Mouse (Mus musculus): Measurements from ENCODE around the gene Cib1. TPM values are rescaled to one million over a fixed set of nuclear protein-coding genes. Genes with fewer than 3 reads are reported as not detected.

The Cib1 gene
- polyA plus RNA-seq, 1 experiment from 2014 or later, result 114 TPM

DNA sequence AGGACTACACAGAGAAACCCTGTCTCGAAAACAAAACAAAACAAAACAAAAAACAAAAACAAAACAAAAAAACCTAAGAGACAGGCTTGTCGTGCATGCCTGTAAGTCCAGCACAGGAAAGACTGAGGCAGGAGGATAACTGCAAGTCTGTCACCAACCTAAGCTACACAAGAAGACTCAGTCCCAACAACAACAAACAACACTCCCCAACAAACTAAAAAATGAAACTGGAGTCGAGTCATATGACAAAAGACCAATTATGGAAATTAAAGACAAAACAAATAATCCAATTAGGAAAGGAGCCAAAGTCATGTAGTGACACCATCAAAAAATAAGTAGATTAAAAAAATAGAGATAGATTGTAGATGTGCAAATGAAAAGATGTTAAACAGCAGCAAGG, 52.4 kb downstream of the Cib1 start:
- Histone ChIP-seq H3K27me3 (replicated peaks; ENCODE audit: control insufficient read depth, insufficient read depth, low read length) (no peaks in the 10 kb centered on the region), H3K9ac (ENCODE audit: low read depth, low read length) (no peak overlapping the region), H3K4me1 (replicated peaks; ENCODE audit: control insufficient read depth, insufficient read depth, low read length) (peaks cover 15% of the 10 kb centered on the region), H3K27ac (ENCODE audit: low read depth, low read length) (no peak overlapping the region), H3K4me2 (no peak overlapping the region), H3K9me3 (ENCODE audit: control insufficient read depth, low read length) (no peaks in the 10 kb centered on the region), H3K36me3 (ENCODE audit: control insufficient read depth, insufficient read depth, low read length) (no peaks in the 10 kb centered on the region), H3K4me3 (ENCODE audit: low read depth, low read length) (no peak overlapping the region)
- WGBS, result 68% methylated on average over 3 of the region's 3 CpGs
- no peak for DNase-seq (ENCODE audit: low spot score)
- ATAC-seq (replicated peaks; ENCODE audit: low FRiP score), result no peak

DNA sequence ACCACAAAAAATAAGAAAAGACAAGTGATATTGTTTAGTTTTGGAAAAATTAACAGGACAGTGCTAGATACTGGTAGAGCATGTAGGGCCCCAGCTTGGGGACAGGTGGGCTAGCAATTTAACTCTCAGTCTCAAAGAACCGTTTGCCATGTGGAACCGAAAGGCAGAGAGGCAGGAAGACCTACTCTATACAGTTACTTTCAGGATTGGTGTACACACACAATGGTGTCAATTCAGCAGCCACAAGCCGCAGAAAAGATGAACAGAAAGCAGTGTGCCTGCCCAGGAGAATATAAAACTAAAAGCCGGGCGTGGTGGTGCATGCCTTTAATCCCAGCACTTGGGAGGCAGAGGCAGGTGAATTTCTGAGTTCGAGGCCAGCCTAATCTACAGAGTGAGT, 52.8 kb downstream of the Cib1 start:
- ATAC-seq (replicated peaks; ENCODE audit: low FRiP score) (no peak), DNase-seq (ENCODE audit: low spot score) (no peak)
- Histone ChIP-seq H3K4me2 (no peak overlapping the region), H3K9me3 (ENCODE audit: control insufficient read depth, low read length) (no peaks in the 10 kb centered on the region), H3K36me3 (ENCODE audit: control insufficient read depth, insufficient read depth, low read length) (no peaks in the 10 kb centered on the region), H3K4me1 (replicated peaks; ENCODE audit: control insufficient read depth, insufficient read depth, low read length) (peaks cover 11% of the 10 kb centered on the region), H3K27ac (ENCODE audit: low read depth, low read length) (no peak overlapping the region), H3K4me3 (ENCODE audit: low read depth, low read length) (no peak overlapping the region), H3K27me3 (replicated peaks; ENCODE audit: control insufficient read depth, insufficient read depth, low read length) (no peaks in the 10 kb centered on the region), H3K9ac (ENCODE audit: low read depth, low read length) (no peak overlapping the region)
- 91% methylated on average over 6 of the region's 6 CpGs for WGBS

DNA sequence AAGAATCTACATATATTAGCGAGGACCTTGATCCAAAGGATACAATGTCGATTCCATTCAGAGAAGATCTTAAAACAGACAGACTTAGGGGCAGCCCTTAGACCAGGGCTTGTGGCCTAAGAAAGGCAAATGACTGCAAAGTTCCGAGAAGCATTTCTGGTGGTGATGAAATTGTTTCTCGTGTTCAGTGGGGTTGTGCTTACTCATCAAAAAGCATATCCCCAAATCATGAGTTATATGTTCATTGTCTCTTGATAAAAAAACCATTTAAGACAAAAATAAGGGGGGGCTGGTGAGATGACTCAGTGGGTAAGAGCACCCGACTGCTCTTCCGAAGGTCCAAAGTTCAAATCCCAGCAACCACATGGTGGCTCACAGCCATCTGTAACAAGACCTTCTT, 53.3 kb downstream of the Cib1 start:
- no peak for DNase-seq (ENCODE audit: low spot score)
- Histone ChIP-seq H3K36me3 (ENCODE audit: control insufficient read depth, insufficient read depth, low read length) (no peaks in the 10 kb centered on the region), H3K9me3 (ENCODE audit: control insufficient read depth, low read length) (no peaks in the 10 kb centered on the region), H3K4me1 (replicated peaks; ENCODE audit: control insufficient read depth, insufficient read depth, low read length) (peaks cover 9% of the 10 kb centered on the region), H3K27me3 (replicated peaks; ENCODE audit: control insufficient read depth, insufficient read depth, low read length) (no peaks in the 10 kb centered on the region), H3K27ac (ENCODE audit: low read depth, low read length) (no peak overlapping the region), H3K4me2 (no peak overlapping the region), H3K4me3 (ENCODE audit: low read depth, low read length) (no peak overlapping the region), H3K9ac (ENCODE audit: low read depth, low read length) (no peak overlapping the region)
- ATAC-seq (replicated peaks; ENCODE audit: low FRiP score), result no peak
- 88% methylated on average over 6 of the region's 6 CpGs for WGBS

DNA sequence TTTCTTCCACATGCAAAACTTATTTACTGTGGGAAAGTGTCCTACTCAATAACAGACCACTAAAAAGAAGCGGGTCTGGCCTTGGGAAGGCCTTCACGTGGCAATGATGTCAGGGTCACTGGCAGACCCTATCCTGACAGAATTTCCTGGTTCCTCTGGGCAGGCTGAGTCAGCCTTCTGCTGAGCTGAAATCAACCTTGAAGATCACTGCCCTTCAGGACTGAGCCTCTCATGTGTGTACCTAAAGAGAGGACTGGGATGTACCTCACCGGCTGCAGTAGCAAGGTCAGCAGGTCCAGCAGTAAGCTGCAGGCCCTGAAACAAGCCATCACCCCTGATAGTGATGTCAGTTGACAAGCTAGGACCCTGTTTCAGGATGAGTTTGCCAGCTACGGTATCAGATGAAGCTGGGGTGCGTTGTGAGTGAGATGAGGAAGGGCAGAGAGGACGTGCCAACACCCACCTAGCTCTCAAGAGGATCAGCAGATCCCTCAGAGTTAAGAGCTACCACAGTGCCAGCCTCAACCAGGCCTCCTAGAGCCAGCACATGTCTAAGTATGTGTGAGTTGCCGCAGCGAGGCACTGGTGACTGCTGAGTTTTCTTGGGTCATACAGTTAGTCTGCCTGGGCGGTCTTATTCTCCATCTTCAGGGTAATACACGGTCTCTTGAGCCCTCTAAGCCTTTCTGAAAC, 54.4 kb downstream of the Cib1 start:
- peaks cover 9% of the 10 kb centered on the region for H3K4me1 ChIP-seq (replicated peaks; ENCODE audit: control insufficient read depth, insufficient read depth, low read length)
- no peaks in the 10 kb centered on the region for H3K9me3 ChIP-seq (ENCODE audit: control insufficient read depth, low read length)
- no peak overlapping the region for H3K4me2 ChIP-seq
- no peak overlapping the region for H3K9ac ChIP-seq (ENCODE audit: low read depth, low read length)
- no peaks in the 10 kb centered on the region for H3K36me3 ChIP-seq (ENCODE audit: control insufficient read depth, insufficient read depth, low read length)
- no peak overlapping the region for H3K27ac ChIP-seq (ENCODE audit: low read depth, low read length)
- H3K27me3 ChIP-seq (replicated peaks; ENCODE audit: control insufficient read depth, insufficient read depth, low read length), result no peaks in the 10 kb centered on the region
- H3K4me3 ChIP-seq (ENCODE audit: low read depth, low read length), result no peak overlapping the region
- ATAC-seq (replicated peaks; ENCODE audit: low FRiP score), result no peak
- DNase-seq (ENCODE audit: low spot score), result no peak
- 82% methylated on average over 10 of the region's 10 CpGs for WGBS

DNA sequence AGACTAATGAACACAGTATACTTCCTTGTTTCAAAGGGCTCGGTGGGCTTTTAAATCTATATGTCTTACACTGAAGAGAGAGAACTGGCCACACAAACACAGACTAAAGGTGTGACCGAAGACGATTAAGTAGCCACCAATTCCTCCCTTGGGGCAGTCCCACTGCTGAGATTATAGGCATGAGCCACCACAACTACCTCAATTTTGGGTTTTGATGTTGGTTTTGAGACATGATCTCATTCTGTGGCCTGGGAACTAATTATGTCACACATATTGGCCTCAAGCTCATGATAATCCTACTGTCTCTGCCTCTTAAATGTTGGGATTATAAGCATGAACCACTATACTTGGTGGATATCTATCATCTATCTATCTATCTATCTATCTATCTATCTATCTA, 55.2 kb downstream of the Cib1 start:
- H3K4me3 ChIP-seq (ENCODE audit: low read depth, low read length), result no peak overlapping the region
- no peak for ATAC-seq (replicated peaks; ENCODE audit: low FRiP score)
- peaks cover 9% of the 10 kb centered on the region for H3K4me1 ChIP-seq (replicated peaks; ENCODE audit: control insufficient read depth, insufficient read depth, low read length)
- no peaks in the 10 kb centered on the region for H3K27me3 ChIP-seq (replicated peaks; ENCODE audit: control insufficient read depth, insufficient read depth, low read length)
- no peak overlapping the region for H3K27ac ChIP-seq (ENCODE audit: low read depth, low read length)
- H3K9ac ChIP-seq (ENCODE audit: low read depth, low read length), result no peak overlapping the region
- no peak overlapping the region for H3K4me2 ChIP-seq
- no peaks in the 10 kb centered on the region for H3K36me3 ChIP-seq (ENCODE audit: control insufficient read depth, insufficient read depth, low read length)
- no peak for DNase-seq (ENCODE audit: low spot score)
- no peaks in the 10 kb centered on the region for H3K9me3 ChIP-seq (ENCODE audit: control insufficient read depth, low read length)
- 89% methylated on average over 3 of the region's 3 CpGs for WGBS

Other genes starting within 250 kb of the Cib1 start
- gene Zfp710, start 208.0 kb downstream of the Cib1 start, polyA plus RNA-seq (2014; fragmentation: Nextera tagmentation; extraction: Ambion mirVana), result 10.8 and 11.8 TPM in 2 replicates
- gene Idh2, start 117.4 kb downstream of the Cib1 start, polyA plus RNA-seq (2014; fragmentation: Nextera tagmentation; extraction: Ambion mirVana), result 259 and 268 TPM in 2 replicates
- 11.7 and 12.9 TPM in 2 replicates for gene Sema4b, start 46.0 kb downstream of the Cib1 start, polyA plus RNA-seq (2014; fragmentation: Nextera tagmentation; extraction: Ambion mirVana)
- gene Gdpgp1, start 52 bp upstream of the Cib1 start, polyA plus RNA-seq (2014; fragmentation: Nextera tagmentation; extraction: Ambion mirVana), result 6.5 and 7.4 TPM in 2 replicates
- 0.52 and 1.6 TPM in 2 replicates for gene Ttll13, start 13.6 kb upstream of the Cib1 start, polyA plus RNA-seq (2014; fragmentation: Nextera tagmentation; extraction: Ambion mirVana)
- 55.1 and 58.4 TPM in 2 replicates for gene Ngrn, start 28.4 kb upstream of the Cib1 start, polyA plus RNA-seq (2014; fragmentation: Nextera tagmentation; extraction: Ambion mirVana)
- gene Vps33b, start 36.8 kb upstream of the Cib1 start, polyA plus RNA-seq (2014; fragmentation: Nextera tagmentation; extraction: Ambion mirVana), result 20.8 and 24.4 TPM in 2 replicates
- 148 and 178 TPM in 2 replicates for gene Prc1, start 61.6 kb upstream of the Cib1 start, polyA plus RNA-seq (2014; fragmentation: Nextera tagmentation; extraction: Ambion mirVana)
- 10.7 and 11.4 TPM in 2 replicates for gene Rccd1, start 91.6 kb upstream of the Cib1 start, polyA plus RNA-seq (2014; fragmentation: Nextera tagmentation; extraction: Ambion mirVana)
- gene Unc45a, start 108.2 kb upstream of the Cib1 start, polyA plus RNA-seq (2014; fragmentation: Nextera tagmentation; extraction: Ambion mirVana), result 23.7 and 24.0 TPM in 2 replicates
- gene Hddc3, start 110.3 kb upstream of the Cib1 start, polyA plus RNA-seq (2014; fragmentation: Nextera tagmentation; extraction: Ambion mirVana), result 9.7 and 10.5 TPM in 2 replicates
- 9.4 and 12.4 TPM in 2 replicates for gene Man2a2, start 138.6 kb upstream of the Cib1 start, polyA plus RNA-seq (2014; fragmentation: Nextera tagmentation; extraction: Ambion mirVana)
- 15.2 and 16.4 TPM in 2 replicates for gene Fes, start 155.1 kb upstream of the Cib1 start, polyA plus RNA-seq (2014; fragmentation: Nextera tagmentation; extraction: Ambion mirVana)
- gene Furin, start 172.6 kb upstream of the Cib1 start, polyA plus RNA-seq (2014; fragmentation: Nextera tagmentation; extraction: Ambion mirVana), result 8.3 and 10.4 TPM in 2 replicates